Mouse (Mus musculus) hindbrain, embryonic 10.5 days (tissue): ENCODE data around the gene Cd81. TPM values are rescaled to one million over a fixed set of nuclear protein-coding genes. Genes with fewer than 3 reads are reported as not detected.

ENCODE experiments used
- DNase-seq: peaks from one replicate; pipeline ENCODE4 v3.0.0-alpha.2; 2017; ENCODE audit warnings: low spot score
- H3K27ac ChIP-seq: fragments of 300-500 bp; sonication (generic); 2 replicates; pipeline ENCODE4 v1.5.1; 2016; ENCODE audit warnings: mild to moderate bottlenecking, moderate library complexity
- H3K27me3 ChIP-seq: fragments of 300-500 bp; sonication (generic); 2 replicates; pipeline ENCODE4 v1.6.1; 2016; ENCODE audit warnings: mild to moderate bottlenecking; ENCODE audit not compliant: poor library complexity, insufficient read depth, severe bottlenecking
- H3K36me3 ChIP-seq: fragments of 300-500 bp; sonication (generic); 2 replicates; pipeline ENCODE4 v1.6.1; 2016; ENCODE audit warnings: mild to moderate bottlenecking, moderate library complexity
- H3K4me1 ChIP-seq: fragments of 300-500 bp; sonication (generic); replicated peaks from 2 replicates; pipeline ENCODE4 v1.6.1; 2016; ENCODE audit warnings: mild to moderate bottlenecking
- H3K4me3 ChIP-seq: fragments of 300-500 bp; sonication (generic); 2 replicates; pipeline ENCODE4 v1.5.1; 2016; ENCODE audit warnings: mild to moderate bottlenecking, moderate library complexity
- H3K9me3 ChIP-seq: fragments of 300-500 bp; sonication (generic); 2 replicates; pipeline ENCODE4 v1.6.1; 2016; ENCODE audit warnings: mild to moderate bottlenecking, moderate library complexity
- WGBS: fragments of 180-500 bp; shearing (Covaris S2); methylation state at CpG from one replicate; pipeline ENCODE4 v1.1.7; 2016; 5-methylcytosine and 5-hydroxymethylcytosine counted together
- polyA plus RNA-seq: library from polyadenylated mRNA; unstranded; fragments of >200 nt; fragmentation: Nextera tagmentation; extraction: Ambion mirVana; gene quantifications from 2 replicates; pipeline ENCODE4 v1.2.1, GENCODE M21; 2016

Gene Cd81
- polyA plus RNA-seq, 1 experiment from 2014 or later, result 238 TPM

- no peak for DNase-seq
- no peaks in the 10 kb centered on the region for H3K9me3 ChIP-seq
- H3K36me3 ChIP-seq, result no peaks in the 10 kb centered on the region
- peak overlapping the region; percentile 50; the same call in 1 of the 2 replicates for H3K27ac ChIP-seq
- peaks cover 51% of the 10 kb centered on the region for H3K4me1 ChIP-seq
- no peaks in the 10 kb centered on the region for H3K27me3 ChIP-seq
- H3K4me3 ChIP-seq, result no peak overlapping the region
- WGBS, result 64% methylated on average over 8 of the region's 8 CpGs
Observed at GRCm38 (mm10) chr7:143013420-143014178, 38.9 kb upstream of the Cd81 start.

GRCm38 (mm10) chr7:143014862-143015659 is 37.5 kb upstream of the Cd81 start:
- Histone ChIP-seq H3K4me1 (peaks cover 41% of the 10 kb centered on the region), H3K27me3 (no peaks in the 10 kb centered on the region), H3K36me3 (no peaks in the 10 kb centered on the region), H3K9me3 (no peaks in the 10 kb centered on the region), H3K4me3 (no peak overlapping the region), H3K27ac (no peak overlapping the region)
- DNase-seq, result no peak
- WGBS, result 87% methylated on average over 7 of the region's 7 CpGs

- H3K9me3 ChIP-seq, result no peaks in the 10 kb centered on the region
- DNase-seq, result no peak
- 4% methylated on average over 1 of the region's 1 CpGs for WGBS
Observed at GRCm38 (mm10) chr7:143015755-143016423, 36.6 kb upstream of the Cd81 start.

GRCm38 (mm10) chr7:143016424-143017142 is 36.0 kb upstream of the Cd81 start:
- H3K4me3 ChIP-seq, result no peak overlapping the region
- H3K4me1 ChIP-seq, result peaks cover 32% of the 10 kb centered on the region
- H3K36me3 ChIP-seq, result no peaks in the 10 kb centered on the region
- no peak for DNase-seq
- peak overlapping the region; percentile 50; the same call in 1 of the 2 replicates for H3K27ac ChIP-seq
- WGBS, result 51% methylated on average over 9 of the region's 9 CpGs
- no peaks in the 10 kb centered on the region for H3K9me3 ChIP-seq
- H3K27me3 ChIP-seq, result no peaks in the 10 kb centered on the region

More at GRCm38 (mm10) chr7:143015755-143016423, 36.6 kb upstream of the Cd81 start:
- Histone ChIP-seq H3K36me3 (no peaks in the 10 kb centered on the region), H3K27ac (peak overlapping the region; percentile 50; the same call in 1 of the 2 replicates), H3K4me1 (peaks cover 39% of the 10 kb centered on the region), H3K27me3 (no peaks in the 10 kb centered on the region), H3K4me3 (no peak overlapping the region)

- no peaks in the 10 kb centered on the region for H3K27me3 ChIP-seq
- no peak overlapping the region for H3K27ac ChIP-seq
- DNase-seq, result no peak
- no peaks in the 10 kb centered on the region for H3K36me3 ChIP-seq
- peaks cover 28% of the 10 kb centered on the region for H3K4me1 ChIP-seq
- no peaks in the 10 kb centered on the region for H3K9me3 ChIP-seq
- no peak overlapping the region for H3K4me3 ChIP-seq
- 67% methylated on average over 4 of the region's 4 CpGs for WGBS
Observed at GRCm38 (mm10) chr7:143017181-143017580, 35.4 kb upstream of the Cd81 start.

- no peak for DNase-seq
- peaks cover 1% of the 10 kb centered on the region; the same call in 1 of the 2 replicates for H3K36me3 ChIP-seq
- H3K4me1 ChIP-seq, result peaks cover 17% of the 10 kb centered on the region
- H3K9me3 ChIP-seq, result no peaks in the 10 kb centered on the region
- no peak overlapping the region for H3K4me3 ChIP-seq
- H3K27me3 ChIP-seq, result no peaks in the 10 kb centered on the region
- H3K27ac ChIP-seq, result no peak overlapping the region
Observed at GRCm38 (mm10) chr7:143020040-143020439, 32.5 kb upstream of the Cd81 start.

- Histone ChIP-seq H3K36me3 (peaks cover 6% of the 10 kb centered on the region; the same call in 1 of the 2 replicates), H3K4me3 (no peak overlapping the region), H3K4me1 (peaks cover 12% of the 10 kb centered on the region), H3K27me3 (no peaks in the 10 kb centered on the region), H3K9me3 (no peaks in the 10 kb centered on the region), H3K27ac (no peak overlapping the region)
- DNase-seq, result no peak
- WGBS, result 72% methylated on average over 3 of the region's 3 CpGs
Observed at GRCm38 (mm10) chr7:143020764-143021163, 31.8 kb upstream of the Cd81 start.

GRCm38 (mm10) chr7:143021356-143022164 is 31.0 kb upstream of the Cd81 start:
- 66% methylated on average over 5 of the region's 5 CpGs for WGBS
- no peak for DNase-seq

GRCm38 (mm10) chr7:143023499-143023898 is 29.0 kb upstream of the Cd81 start:
- H3K27ac ChIP-seq, result no peak overlapping the region
- no peaks in the 10 kb centered on the region for H3K9me3 ChIP-seq
- no peak for DNase-seq
- no peaks in the 10 kb centered on the region for H3K27me3 ChIP-seq
- no peaks in the 10 kb centered on the region for H3K4me1 ChIP-seq
- H3K36me3 ChIP-seq, result peaks cover 6% of the 10 kb centered on the region; the same call in 1 of the 2 replicates
- 88% methylated on average over 2 of the region's 2 CpGs for WGBS
- no peak overlapping the region for H3K4me3 ChIP-seq

More at GRCm38 (mm10) chr7:143021356-143022164, 31.0 kb upstream of the Cd81 start:
- peaks cover 6% of the 10 kb centered on the region; the same call in 1 of the 2 replicates for H3K36me3 ChIP-seq
- H3K27me3 ChIP-seq, result no peaks in the 10 kb centered on the region
- no peak overlapping the region for H3K27ac ChIP-seq
- peaks cover 4% of the 10 kb centered on the region for H3K4me1 ChIP-seq
- no peaks in the 10 kb centered on the region for H3K9me3 ChIP-seq
- no peak overlapping the region for H3K4me3 ChIP-seq

- Histone ChIP-seq H3K4me1 (no peaks in the 10 kb centered on the region), H3K27me3 (no peaks in the 10 kb centered on the region), H3K4me3 (no peak overlapping the region), H3K9me3 (no peaks in the 10 kb centered on the region), H3K36me3 (peaks cover 6% of the 10 kb centered on the region; the same call in 1 of the 2 replicates), H3K27ac (no peak overlapping the region)
- DNase-seq, result no peak
- 94% methylated on average over 1 of the region's 1 CpGs for WGBS
Observed at GRCm38 (mm10) chr7:143024293-143024692, 28.2 kb upstream of the Cd81 start.

GRCm38 (mm10) chr7:143025496-143025895 is 27.0 kb upstream of the Cd81 start:
- Histone ChIP-seq H3K9me3 (no peaks in the 10 kb centered on the region), H3K27ac (no peak overlapping the region), H3K4me3 (no peak overlapping the region), H3K4me1 (no peaks in the 10 kb centered on the region), H3K36me3 (peaks cover 6% of the 10 kb centered on the region; the same call in 1 of the 2 replicates), H3K27me3 (no peaks in the 10 kb centered on the region)
- DNase-seq, result no peak
- 86% methylated on average over 3 of the region's 3 CpGs for WGBS
